Mouse (Mus musculus) left cerebral cortex, postnatal 25 days (tissue): Measurements from ENCODE around the gene Galk2. TPM values are rescaled to one million over a fixed set of nuclear protein-coding genes. Genes with fewer than 3 reads are reported as not detected.

Source experiments
- DNase-seq, 2 experiments: peaks; one replicate each; pipeline ENCODE4 v3.0.0; 2022; ENCODE audit warnings: low spot score in 2 of 2, mixed read lengths in 1 of 2
- intact Hi-C: fragments of 180-260 bp; cut with DNase I; formaldehyde crosslinking; loops from one replicate; pipeline ENCODE4 v1.15.1; 2025
- total RNA-seq, 2 experiments: library from RNA; stranded (reverse); gene quantifications; 2 replicates each; pipeline ENCODE4 v1.2.3; 2021

Galk2 gene
- total RNA-seq, 2 experiments from 2014 or later = 25.7 to 27.2 TPM

DNA sequence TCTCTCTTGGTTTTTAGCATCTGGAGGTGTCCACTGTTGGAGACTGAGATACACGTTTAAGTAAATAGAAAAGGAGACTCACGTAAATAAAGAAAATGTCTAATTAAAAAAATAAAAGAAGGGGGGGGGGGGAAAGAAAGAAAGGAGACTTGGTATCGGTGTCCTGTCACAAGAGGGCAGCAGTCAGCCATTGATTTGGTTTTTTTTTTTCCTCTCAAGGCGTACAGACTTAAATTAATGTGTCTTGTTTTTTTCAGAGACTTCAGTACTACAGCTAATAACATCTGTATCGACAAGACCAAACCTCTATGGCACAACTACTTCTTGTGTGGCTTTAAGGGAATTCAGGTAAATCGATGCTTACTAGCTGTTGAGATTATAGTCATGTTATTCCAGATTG is 34.2 kb downstream of the Galk2 start:
- peak; percentile 10 to 28 for DNase-seq
- intact Hi-C loops = loop anchor here (1.0 to 10.0 kb wide), 4 partner anchors 354 to 629 kb away; no protein-coding TSS in a partner anchor

DNA sequence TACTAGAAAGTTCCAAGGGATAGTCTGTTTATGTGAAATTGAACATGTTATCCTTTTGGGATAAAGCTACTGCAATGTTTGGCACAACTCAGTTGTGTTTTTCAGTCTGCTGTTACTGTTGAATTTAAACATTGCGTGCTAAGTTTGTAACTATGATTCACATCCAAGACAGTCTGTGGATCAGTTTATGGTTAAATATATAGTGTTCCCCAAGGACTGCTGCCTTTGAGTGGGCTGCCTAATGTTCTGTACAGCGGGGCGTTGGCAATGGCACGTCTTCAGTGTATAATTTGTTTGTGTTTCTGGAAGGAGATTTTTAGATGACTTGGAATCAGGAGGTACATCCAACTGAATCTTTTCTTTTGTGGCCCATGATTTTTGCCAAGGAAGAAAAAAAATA is 36.2 kb downstream of the Galk2 start:
- intact Hi-C loops = loop anchor here (1.0 to 10.0 kb wide), 2 partner anchors 139 to 530 kb away; partner anchors contain the start of gene Fgf7
- peak; percentile 6 to 43 for DNase-seq

DNA sequence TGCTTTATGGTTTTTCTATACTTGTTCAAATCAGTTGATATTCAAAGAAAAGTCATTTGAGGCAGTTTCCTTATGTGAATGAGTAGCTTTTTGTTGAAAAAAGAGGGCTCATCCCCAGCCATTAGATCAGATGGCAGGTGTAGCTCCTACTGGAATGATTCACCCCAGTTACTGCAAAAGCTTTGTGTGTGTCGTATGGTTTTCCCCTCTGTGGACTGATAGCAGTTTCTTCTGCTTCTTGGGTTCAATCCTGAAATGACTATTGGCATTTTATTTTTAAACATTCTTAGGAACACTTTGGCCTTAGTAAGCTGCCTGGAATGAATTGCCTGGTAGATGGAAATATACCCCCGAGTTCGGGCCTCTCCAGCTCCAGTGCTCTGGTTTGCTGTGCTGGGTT is 37.4 kb downstream of the Galk2 start:
- DNase-seq = no peak
- intact Hi-C loops = loop anchor here (10.0 kb wide), 1 partner anchor 528 kb away; no protein-coding TSS in a partner anchor

DNA sequence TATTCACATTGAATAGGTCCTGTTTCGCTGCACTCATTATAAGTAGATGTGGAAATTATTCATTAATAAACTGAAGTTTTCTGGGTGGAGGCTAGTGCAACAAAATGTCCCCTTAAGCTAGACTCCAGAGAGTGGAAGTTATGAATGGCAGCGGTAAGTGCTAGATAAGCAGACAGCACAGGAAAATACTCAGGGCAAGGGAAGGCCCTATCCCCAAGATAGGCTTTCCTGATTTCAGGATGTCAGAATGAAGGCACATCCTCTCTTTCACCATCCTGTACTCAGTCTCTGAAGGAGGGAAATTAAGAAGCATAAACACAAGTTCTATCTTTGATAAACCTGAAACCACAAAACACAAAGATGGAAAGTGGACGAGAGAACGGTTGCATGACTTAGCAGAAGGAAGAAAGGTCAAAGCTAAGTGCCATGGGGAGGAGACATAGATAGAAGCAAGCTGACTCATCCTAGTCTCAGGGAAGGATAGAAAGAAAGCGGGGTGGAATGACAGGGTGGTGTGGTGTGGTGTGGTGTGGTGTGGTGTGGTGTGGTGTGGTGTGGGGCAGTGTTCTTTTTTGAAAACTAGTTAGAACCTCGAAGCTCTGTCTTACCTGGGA is 42.0 kb downstream of the Galk2 start:
- DNase-seq = no peak
- intact Hi-C loops = no loop called here

DNA sequence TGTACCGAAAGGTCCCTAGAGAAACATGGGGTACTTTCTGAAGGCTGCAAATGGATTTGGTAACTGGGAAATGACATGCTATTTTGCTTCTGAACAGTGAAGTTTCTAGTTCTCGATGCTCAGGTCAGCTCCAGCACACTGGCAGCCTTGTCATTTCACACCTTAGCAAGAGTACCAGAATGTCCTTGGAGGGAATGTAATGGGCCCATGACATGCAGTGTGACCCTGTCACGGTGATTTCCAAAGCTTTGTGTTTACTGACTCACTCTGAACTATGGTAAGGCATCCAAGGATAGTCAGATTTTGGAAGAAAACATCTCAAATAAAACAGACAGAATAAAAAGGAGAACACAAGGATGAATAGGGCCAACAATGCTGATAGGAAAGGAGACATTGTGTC is 42.5 kb downstream of the Galk2 start:
- intact Hi-C loops = no loop called here
- DNase-seq = no peak

DNA sequence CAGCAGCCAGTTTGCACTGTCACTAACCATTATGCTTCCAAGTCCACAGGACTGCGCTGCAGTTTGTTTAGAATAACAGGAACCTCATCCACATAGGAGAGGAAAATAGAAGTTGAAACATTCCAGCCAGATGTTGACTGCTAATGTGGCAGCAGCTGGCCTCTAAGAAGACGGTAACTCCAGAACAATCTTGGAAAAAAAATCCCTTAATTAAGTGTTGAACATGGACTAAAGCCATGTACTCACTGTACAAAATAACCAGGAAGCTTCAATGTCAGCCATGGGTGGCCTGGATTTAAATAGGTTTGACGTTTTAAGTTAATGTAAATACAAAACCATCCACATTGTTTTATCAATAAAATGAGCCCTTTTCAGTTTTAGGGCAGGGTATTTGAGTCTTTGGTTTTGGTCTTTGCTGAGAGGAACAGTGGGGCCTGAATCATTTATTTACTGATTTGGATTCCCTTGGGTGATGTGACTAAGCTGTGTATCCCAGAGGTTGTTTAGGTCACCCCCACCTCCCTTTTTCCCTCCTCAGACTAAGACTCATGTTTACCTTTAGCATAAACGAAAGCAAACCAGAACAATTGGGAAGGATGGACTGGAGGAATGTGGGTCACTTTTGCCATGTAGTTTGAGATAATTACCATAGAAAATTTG is 47.6 kb downstream of the Galk2 start:
- intact Hi-C loops = no loop called here
- DNase-seq = no peak

DNA sequence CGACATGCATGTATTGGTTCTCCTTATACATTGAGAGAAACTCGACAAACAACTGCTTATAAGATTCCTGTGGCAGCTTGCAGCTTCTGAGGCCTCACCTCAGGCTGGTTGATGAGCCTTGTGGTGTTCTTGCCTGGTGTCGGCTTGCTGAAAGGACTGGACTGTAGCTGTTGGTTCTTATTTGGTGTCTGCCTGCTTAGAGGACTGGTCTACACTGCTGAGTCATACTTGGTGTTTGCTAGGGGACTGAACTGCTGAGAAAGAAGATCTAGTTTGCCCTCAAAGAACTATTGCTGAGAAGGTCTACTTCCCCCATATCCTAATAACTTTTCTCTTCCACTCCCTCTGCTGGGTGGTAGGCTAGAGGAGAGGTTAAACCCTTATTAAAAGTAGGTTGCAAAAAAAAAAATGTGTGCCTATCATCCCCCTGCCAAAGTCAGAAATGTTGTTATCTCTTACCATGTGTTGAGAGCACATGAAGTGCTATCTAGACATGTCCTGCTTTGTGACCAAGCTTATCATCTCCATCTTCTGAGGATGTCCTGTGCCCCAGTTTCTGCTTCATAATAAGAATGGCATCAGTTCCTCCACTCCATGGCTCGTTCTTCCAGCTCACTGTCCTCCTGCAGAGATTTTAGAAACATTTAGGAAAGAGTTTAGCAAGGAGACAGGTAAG is 48.8 kb downstream of the Galk2 start:
- intact Hi-C loops = no loop called here
- DNase-seq = no peak

DNA sequence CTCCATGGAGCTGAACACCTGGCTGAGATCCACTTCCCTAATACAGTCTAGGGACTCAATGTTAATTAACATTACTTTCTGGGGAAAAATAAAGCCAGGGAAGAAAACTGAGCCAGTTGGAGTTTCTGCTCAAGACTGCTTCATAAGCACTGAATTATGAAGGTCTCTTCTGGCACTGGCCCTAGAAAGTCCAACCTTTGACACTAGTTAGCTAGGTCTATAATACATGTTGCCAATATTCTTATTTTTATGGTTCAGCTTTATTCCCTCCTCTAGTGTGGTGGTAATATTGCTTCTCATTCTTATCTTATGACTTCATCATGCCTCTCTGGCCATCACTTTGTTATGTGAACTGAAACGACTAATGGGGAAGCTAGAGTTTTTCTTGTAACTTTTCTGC is 55.3 kb downstream of the Galk2 start:
- no peak for DNase-seq
- intact Hi-C loops = no loop called here

DNA sequence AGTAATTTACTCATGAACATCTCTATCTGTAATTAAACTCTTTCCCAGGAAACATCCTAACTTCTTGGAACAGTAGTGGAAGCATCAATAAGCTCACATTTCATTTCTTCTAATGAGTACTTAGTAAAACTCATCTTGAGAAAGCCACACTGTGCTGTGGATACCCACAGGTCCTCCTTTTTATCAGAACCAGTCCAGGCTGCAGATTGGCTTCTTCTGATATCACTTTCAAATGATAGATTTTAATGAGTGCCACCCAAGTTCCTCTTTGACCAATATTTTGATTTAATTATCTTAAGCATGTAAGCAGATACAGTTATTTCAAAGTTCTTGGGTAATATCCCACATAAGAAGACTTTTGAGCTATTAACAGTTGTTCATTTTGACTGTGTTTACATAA is 55.8 kb downstream of the Galk2 start:
- intact Hi-C loops = no loop called here
- no peak for DNase-seq

DNA sequence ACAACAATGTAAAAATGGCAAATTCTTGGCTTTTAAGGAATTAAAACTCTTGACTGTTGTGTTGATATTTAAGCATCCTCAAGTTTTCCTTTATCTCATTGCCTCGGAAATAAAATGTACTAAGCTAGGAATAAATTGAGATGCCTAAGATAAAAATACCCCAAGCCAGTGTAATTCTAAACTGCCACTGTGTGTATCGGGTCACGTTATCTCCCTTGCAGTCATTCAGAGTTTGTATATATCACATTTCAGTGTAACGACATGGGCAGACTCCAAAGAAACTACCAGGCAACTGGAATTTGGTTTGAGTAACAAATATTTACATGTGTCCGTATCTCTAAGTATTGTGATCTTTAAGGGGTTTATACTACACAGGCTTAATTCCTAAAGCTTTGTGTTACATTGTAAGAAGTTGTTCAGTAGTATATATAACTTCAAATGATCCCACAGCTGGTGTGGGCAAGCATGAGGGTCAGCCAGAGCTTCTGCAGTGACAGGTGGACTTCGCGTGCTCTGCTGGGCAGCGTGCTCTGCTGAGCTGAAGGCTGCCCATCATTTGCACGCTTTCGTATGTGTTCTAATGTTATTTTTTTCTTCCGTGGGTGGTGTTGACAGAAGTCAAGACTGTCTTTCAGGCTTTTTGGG is 57.9 kb downstream of the Galk2 start:
- intact Hi-C loops = no loop called here
- no peak for DNase-seq

DNA sequence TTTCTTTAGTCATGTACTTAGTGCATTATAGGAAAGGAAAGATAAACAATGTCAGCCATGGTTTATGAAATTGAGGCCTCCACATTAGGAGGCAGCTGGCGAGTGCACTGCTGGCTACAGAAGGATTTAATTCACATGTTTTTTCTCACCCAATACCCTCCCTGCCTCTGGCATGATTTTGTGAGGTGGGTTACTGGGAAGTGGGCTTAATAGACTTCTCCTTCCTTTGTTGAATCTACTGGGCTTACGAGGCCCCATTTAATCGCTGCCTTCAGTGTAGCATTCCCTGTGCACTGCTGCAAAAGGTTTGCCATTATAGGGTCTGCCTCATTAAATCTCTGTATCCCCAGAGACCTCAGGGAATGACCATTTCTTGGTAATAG is 58.4 kb downstream of the Galk2 start:
- intact Hi-C loops = no loop called here
- no peak for DNase-seq

DNA sequence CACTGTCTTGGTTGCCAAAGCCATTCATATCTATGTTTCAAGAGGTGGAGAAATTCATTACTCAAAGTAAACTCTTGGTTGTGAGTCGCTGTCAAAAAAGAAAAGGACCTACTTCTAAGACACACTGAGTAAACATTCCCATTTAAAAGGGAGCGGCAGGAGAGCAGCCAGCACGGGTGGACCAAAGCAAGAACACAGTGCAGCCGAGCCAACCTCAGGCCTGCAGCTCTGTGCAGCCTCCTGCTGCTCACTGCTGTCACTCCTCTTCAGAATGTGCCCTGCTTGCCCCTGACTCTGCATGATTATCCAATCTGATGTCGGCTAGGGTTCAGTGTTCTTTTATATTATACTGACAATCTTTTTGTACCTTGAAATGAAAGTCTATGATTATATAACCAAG is 62.4 kb downstream of the Galk2 start:
- intact Hi-C loops = no loop called here

DNA sequence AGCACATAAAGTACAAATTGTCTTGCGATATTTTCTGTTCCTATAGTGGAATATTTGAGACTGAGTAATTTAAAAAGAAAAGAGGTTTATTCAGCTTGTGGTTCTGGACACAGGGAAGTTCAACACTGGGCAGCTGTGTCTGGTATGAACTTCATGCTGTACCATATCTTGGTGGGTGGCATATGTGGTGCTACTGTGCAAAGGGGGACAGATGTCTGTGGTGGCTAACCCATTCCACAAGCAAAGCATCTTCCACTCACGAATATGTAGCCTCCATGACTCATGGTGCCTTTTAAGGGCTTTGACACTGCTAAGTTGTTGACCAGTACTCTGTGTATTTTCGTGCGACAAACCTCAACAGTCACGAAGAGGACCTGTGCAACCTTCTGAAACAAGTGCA is 63.2 kb downstream of the Galk2 start:
- intact Hi-C loops = no loop called here
- no peak for DNase-seq

More for the DNA sequence above, 62.4 kb downstream of the Galk2 start:
- DNase-seq = no peak

DNA sequence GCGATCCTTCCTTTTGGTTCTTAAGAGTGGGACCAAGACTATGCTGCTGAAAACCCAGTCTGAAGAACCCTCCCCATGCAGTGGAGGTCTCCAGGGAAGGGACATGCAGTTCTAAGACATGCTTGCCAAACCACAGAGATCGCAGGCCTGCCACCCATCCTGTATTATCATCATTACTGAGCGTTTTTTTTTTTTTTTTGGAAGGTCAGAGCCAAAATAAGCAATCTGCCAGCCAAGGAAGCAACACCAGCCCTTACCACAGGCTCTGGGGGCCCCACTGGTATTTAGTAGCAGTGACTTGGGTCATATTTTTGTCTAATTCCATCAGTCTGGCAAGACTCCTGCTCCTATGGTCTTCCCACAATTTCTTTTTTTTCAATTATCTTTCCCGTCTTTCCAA is 64.0 kb downstream of the Galk2 start:
- intact Hi-C loops = no loop called here
- no peak for DNase-seq

DNA sequence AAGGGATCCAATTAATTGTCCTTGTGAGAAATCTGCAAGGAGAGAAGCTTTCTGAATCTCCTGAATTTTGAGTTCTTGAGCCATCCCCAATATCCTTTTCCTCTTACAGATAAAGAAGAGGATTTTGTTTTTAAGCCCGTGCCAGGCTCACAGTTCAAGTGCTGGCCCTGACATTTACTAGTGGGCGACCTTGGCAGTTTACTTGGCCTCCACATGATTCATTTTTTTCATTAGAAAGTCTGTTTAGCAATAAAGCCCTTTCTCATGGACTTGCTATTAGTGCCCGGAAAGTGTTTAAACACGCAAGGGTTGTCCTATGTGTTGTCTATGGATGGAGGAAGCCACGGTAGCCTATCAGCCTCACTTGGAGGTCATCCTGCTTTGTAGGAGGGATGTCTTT is 64.4 kb downstream of the Galk2 start:
- intact Hi-C loops = no loop called here
- no peak for DNase-seq

DNA sequence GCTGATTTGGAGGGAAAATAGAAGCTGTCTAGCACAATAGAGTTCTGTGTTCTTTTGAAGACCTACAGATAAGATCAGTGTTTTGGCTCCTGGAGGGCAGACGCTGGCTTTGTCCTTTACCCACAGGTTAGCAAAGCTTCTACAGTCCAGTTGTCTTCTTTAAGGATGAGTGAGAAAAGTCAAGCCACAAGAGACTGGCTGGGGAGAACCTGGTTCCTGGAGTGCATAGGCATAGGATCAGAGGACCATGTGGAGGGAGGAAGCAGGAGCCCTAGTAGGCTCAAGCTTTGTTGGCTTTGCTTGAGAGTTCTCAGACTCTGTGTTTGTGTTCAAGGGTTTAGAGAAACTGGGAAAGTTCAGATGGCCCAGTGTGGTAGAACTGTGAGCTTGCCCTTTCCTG is 65.6 kb downstream of the Galk2 start:
- no peak for DNase-seq
- intact Hi-C loops = no loop called here

DNA sequence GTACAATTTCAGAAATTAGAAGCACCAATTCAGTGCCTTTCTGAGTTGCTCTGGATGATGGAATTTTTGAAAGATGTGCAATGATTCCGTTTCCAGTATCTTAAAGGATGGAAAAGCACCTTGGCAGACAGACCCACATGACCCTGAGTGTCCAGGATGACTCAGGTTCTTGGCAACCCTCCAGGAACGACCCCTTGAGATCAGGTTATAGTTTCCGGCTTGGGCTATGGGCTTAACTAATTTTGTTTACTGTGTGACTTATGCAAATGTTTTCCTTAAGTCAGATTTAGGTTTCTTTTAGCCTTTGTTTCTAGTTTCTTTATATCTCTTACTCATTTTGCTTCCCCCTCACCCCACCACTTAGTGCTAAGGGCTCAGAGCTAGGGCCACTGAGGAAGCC is 66.2 kb downstream of the Galk2 start:
- DNase-seq = no peak
- intact Hi-C loops = no loop called here

DNA sequence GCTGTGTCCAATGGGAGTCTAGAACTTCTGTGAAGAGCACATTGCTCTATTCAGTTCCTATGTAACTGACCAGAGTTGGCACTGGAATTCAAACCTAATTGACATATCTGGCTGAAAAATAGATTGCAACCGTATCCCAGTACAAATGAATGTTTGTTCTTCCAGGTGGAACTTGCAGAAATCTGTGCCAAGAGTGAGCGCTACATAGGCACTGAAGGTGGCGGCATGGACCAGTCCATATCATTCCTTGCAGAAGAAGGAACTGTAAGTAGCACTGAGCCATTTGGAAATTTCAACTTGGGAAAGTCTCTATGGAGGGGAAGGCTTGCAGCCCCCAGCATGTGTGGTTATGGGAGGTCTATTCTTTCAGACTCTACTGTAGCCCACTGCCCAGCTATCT is 70.5 kb downstream of the Galk2 start:
- intact Hi-C loops = no loop called here
- no peak for DNase-seq

DNA sequence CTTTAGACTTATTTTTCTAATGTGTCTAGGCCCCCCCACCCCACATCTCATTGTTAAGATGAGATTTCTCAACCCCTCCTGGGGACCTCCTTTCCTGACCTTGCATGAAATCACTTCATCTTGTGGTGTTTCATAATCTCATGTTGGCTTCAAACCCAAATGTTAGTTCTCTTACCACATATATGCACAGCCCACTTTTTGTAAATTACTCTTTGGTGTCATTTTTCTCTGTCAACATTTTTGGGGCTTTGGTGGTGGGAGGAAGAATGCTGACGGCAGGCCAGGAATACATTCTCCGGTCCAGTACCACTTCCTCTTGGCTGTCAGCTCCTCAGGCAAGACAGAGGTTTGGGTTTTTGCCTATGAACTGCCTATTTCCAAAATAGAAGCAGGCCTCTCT is 71.0 kb downstream of the Galk2 start:
- intact Hi-C loops = no loop called here
- DNase-seq = no peak

DNA sequence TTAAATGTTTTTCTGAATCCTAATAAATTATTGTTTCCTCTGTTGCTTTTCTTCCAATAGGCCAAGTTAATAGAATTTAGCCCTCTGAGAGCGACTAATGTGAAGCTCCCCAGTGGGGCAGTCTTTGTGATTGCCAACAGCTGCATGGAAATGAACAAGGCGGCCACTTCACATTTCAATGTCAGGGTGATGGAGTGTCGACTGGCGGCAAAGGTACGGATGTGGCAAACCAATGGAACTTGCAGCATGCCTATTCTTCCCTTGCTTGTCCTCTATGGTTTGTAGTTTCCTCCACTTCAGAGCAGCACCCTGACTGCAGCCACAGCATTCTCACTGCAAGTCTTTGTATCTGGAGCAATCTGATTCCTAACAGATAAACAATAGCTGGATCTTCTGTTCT is 72.3 kb downstream of the Galk2 start:
- DNase-seq = no peak
- intact Hi-C loops = no loop called here

DNA sequence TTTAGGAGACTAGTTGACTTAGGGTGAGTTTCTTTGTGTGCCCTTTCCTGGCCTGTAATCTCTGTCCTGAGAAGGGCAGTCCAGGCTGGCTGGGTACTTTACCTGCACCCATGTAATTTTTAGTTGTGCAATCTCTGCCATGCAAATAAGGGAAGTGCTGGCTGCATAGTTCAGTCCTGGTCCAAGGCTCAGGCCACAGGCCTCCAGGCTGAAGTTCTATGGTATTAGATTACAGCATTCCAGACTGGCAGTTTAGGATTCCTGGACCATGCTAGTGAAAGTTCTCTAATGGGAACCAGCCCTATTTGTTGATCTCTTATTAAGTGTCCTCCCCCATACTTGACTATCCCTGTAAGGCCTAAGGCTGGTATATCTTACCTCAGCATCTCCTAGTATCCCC is 73.8 kb downstream of the Galk2 start:
- DNase-seq = no peak
- intact Hi-C loops = no loop called here
